Mouse (Mus musculus) thymus, adult 2 months (tissue): ENCODE measurements around the gene Lmo2.

Experiments
- CTCF ChIP-seq: fragments of 200-500 bp; IDR thresholded peaks from 2 replicates; pipeline ENCODE4 v1.5.1; 2012; ENCODE audit warnings: mild to moderate bottlenecking, control low read depth, low read length, moderate library complexity, borderline replicate concordance; ENCODE audit not compliant: control insufficient read depth, poor library complexity, insufficient read depth; ENCODE audit errors: extremely low read depth
- POLR2A ChIP-seq: fragments of 200-500 bp; IDR thresholded peaks from 2 replicates; pipeline ENCODE4 v1.6.1; 2012; ENCODE audit warnings: mild to moderate bottlenecking, low read length, control low read depth, moderate library complexity; ENCODE audit not compliant: control insufficient read depth, poor library complexity, insufficient read depth; ENCODE audit errors: extremely low read depth

GRCm38 (mm10) chr2:103926586-103927113 lies 31.1 kb upstream of the Lmo2 start:
- TF ChIP-seq POLR2A (no peak), CTCF (no peak)
